Mouse (Mus musculus) heart, embryonic 12.5 days (tissue): ENCODE measurements around the gene Prnd. TPM values are rescaled to one million over a fixed set of nuclear protein-coding genes. Genes with fewer than 3 reads are reported as not detected.

Source experiments
- ATAC-seq: fragments of 200-750 bp; cut with Nextera tagmentation; 2 replicates; pipeline ENCODE4 v1.8.0; 2017; ENCODE audit warnings: moderate TSS enrichment, moderate library complexity; ENCODE audit not compliant: insufficient number of reproducible peaks, low FRiP score
- H3K27ac ChIP-seq: fragments of 300-500 bp; sonication (generic); 2 replicates; pipeline ENCODE4 v1.5.1; 2016; ENCODE audit warnings: mild to moderate bottlenecking, moderate library complexity; ENCODE audit not compliant: poor library complexity, severe bottlenecking
- H3K27me3 ChIP-seq: fragments of 300-500 bp; sonication (generic); replicated peaks from 2 replicates; pipeline ENCODE4 v1.6.1; 2016; ENCODE audit warnings: mild to moderate bottlenecking, moderate library complexity
- H3K36me3 ChIP-seq: fragments of 300-500 bp; sonication (generic); 2 replicates; pipeline ENCODE4 v1.6.1; 2016; ENCODE audit warnings: mild to moderate bottlenecking, moderate library complexity
- H3K4me1 ChIP-seq: fragments of 300-500 bp; sonication (generic); replicated peaks from 2 replicates; pipeline ENCODE4 v1.6.1; 2016; ENCODE audit warnings: mild to moderate bottlenecking
- H3K4me2 ChIP-seq: fragments of 300-500 bp; sonication (generic); 2 replicates; pipeline ENCODE4 v1.6.1; 2016; ENCODE audit warnings: mild to moderate bottlenecking, moderate library complexity
- H3K4me3 ChIP-seq: fragments of 300-500 bp; sonication (generic); 2 replicates; pipeline ENCODE4 v1.5.1; 2016; ENCODE audit warnings: mild to moderate bottlenecking
- H3K9ac ChIP-seq: fragments of 300-500 bp; sonication (generic); 2 replicates; pipeline ENCODE4 v1.6.1; 2016; ENCODE audit warnings: mild to moderate bottlenecking, moderate library complexity
- H3K9me3 ChIP-seq: fragments of 300-500 bp; sonication (generic); replicated peaks from 2 replicates; pipeline ENCODE4 v1.6.1; 2016; ENCODE audit warnings: mild to moderate bottlenecking, moderate library complexity
- WGBS: fragments of 180-500 bp; shearing (Covaris S2); methylation state at CpG from one replicate; pipeline ENCODE4 v1.1.7; 2016; 5-methylcytosine and 5-hydroxymethylcytosine counted together
- polyA plus RNA-seq: library from polyadenylated mRNA; unstranded; fragments of >200 nt; fragmentation: Nextera tagmentation; extraction: Ambion mirVana; gene quantifications from 2 replicates; pipeline ENCODE4 v1.2.1, GENCODE M21; 2016

Prnd gene
- 5.4 and 6.2 TPM in 2 replicates for polyA plus RNA-seq

- Histone ChIP-seq H3K36me3 (no peaks in the 10 kb centered on the region), H3K27ac (no peak within 1 kb of the TSS), H3K4me3 (no peak within 1 kb of the TSS), H3K9ac (peak within 1 kb of the TSS; percentile 33; the same call in 1 of the 2 replicates), H3K4me2 (peak within 1 kb of the TSS; percentile 49), H3K4me1 (peaks cover 27% of the 10 kb centered on the region), H3K9me3 (no peaks in the 10 kb centered on the region), H3K27me3 (peaks cover 23% of the 10 kb centered on the region)
- WGBS: 5% methylated on average over 11 of the region's 11 CpGs
- no peak for ATAC-seq
Measured at GRCm38 (mm10) chr2:131950598-131951095, at the start of gene Prnd. Gene Prnd (plus strand): TSS chr2:131950861.

DNA sequence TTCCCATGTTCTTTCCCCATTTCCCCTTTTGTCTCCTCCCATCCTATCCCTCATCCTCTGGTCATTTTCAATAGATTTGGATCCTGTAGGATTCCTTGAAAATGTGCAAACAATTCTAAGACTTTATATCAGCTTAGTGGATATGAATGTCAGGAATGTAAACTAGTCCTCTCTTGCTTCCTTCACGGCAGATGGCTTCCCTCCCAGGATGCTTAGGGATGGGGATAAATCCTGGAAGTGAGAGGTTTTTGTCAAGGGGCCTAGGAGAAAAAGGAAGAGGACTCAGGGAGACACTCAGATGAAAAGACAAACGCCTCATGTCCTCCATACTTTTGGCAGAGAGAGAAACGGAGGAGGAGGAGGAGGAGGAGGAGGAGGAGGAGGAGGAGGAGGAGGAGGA lies 48.2 kb upstream of the Prnd start:
- peak overlapping the region; percentile 93 for H3K27ac ChIP-seq
- H3K9me3 ChIP-seq: no peaks in the 10 kb centered on the region
- no peaks in the 10 kb centered on the region for H3K36me3 ChIP-seq
- H3K27me3 ChIP-seq: no peaks in the 10 kb centered on the region
- H3K4me3 ChIP-seq: no peak overlapping the region
- peak overlapping the region; percentile 32 for H3K4me2 ChIP-seq
- 9% methylated on average over 3 of the region's 3 CpGs for WGBS
- peaks cover 28% of the 10 kb centered on the region for H3K4me1 ChIP-seq
- ATAC-seq: no peak
- H3K9ac ChIP-seq: no peak overlapping the region; the same call in 1 of the 2 replicates

- H3K27ac ChIP-seq: peak overlapping the region; percentile 93
- H3K4me1 ChIP-seq: peaks cover 28% of the 10 kb centered on the region
- H3K36me3 ChIP-seq: no peaks in the 10 kb centered on the region
- peak overlapping the region; percentile 4; the same call in 1 of the 2 replicates for H3K9ac ChIP-seq
- H3K4me3 ChIP-seq: no peak overlapping the region
- peak overlapping the region; percentile 32 for H3K4me2 ChIP-seq
- H3K27me3 ChIP-seq: no peaks in the 10 kb centered on the region
- peak; percentile 86 for ATAC-seq
- no peaks in the 10 kb centered on the region for H3K9me3 ChIP-seq
- 11% methylated on average over 8 of the region's 8 CpGs for WGBS
Measured at GRCm38 (mm10) chr2:131902867-131903266, 47.8 kb upstream of the Prnd start.

- H3K27ac ChIP-seq: no peak overlapping the region
- WGBS: 2% methylated on average over 5 of the region's 5 CpGs
- no peak overlapping the region for H3K9ac ChIP-seq
- no peak overlapping the region for H3K4me2 ChIP-seq
- no peaks in the 10 kb centered on the region for H3K9me3 ChIP-seq
- H3K4me3 ChIP-seq: no peak overlapping the region
- ATAC-seq: no peak
- H3K27me3 ChIP-seq: no peaks in the 10 kb centered on the region
- H3K4me1 ChIP-seq: peaks cover 32% of the 10 kb centered on the region
- H3K36me3 ChIP-seq: no peaks in the 10 kb centered on the region
Measured at GRCm38 (mm10) chr2:131905025-131905424, 45.6 kb upstream of the Prnd start.

GRCm38 (mm10) chr2:131905776-131906175 lies 44.9 kb upstream of the Prnd start:
- Histone ChIP-seq H3K9me3 (no peaks in the 10 kb centered on the region), H3K36me3 (no peaks in the 10 kb centered on the region), H3K4me3 (no peak overlapping the region), H3K27ac (no peak overlapping the region), H3K9ac (no peak overlapping the region), H3K27me3 (no peaks in the 10 kb centered on the region), H3K4me2 (no peak overlapping the region), H3K4me1 (peaks cover 34% of the 10 kb centered on the region)
- WGBS: 61% methylated on average over 6 of the region's 6 CpGs
- no peak for ATAC-seq

DNA sequence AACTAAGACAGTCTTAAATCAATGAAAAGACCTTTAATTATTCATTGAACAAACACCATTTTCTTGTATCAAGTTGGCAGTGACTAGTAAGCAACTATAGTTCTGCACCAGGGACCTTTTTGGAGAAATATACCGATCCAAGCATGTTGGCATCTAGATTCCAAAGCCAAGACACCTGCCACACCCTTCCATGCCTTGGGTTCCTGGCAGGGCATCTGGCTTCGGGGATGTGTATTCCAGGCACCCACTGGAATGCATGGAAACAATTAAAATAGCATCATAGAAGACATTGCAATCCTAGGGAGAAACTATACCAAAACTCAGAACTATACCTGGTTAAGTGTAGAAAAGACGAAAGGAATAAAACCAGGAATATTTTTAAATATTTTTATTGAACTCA lies 44.4 kb upstream of the Prnd start:
- Histone ChIP-seq H3K4me3 (no peak overlapping the region), H3K4me2 (no peak overlapping the region), H3K4me1 (peaks cover 37% of the 10 kb centered on the region), H3K27ac (no peak overlapping the region), H3K9ac (no peak overlapping the region), H3K27me3 (no peaks in the 10 kb centered on the region), H3K9me3 (no peaks in the 10 kb centered on the region), H3K36me3 (no peaks in the 10 kb centered on the region)
- 84% methylated on average over 3 of the region's 3 CpGs for WGBS
- no peak for ATAC-seq

GRCm38 (mm10) chr2:131906846-131907245 lies 43.8 kb upstream of the Prnd start:
- Histone ChIP-seq H3K4me1 (peaks cover 41% of the 10 kb centered on the region), H3K9ac (no peak overlapping the region), H3K27ac (no peak overlapping the region), H3K4me3 (no peak overlapping the region), H3K4me2 (no peak overlapping the region), H3K27me3 (no peaks in the 10 kb centered on the region), H3K9me3 (no peaks in the 10 kb centered on the region), H3K36me3 (no peaks in the 10 kb centered on the region)
- WGBS: 77% methylated on average over 1 of the region's 1 CpGs
- ATAC-seq: no peak

DNA sequence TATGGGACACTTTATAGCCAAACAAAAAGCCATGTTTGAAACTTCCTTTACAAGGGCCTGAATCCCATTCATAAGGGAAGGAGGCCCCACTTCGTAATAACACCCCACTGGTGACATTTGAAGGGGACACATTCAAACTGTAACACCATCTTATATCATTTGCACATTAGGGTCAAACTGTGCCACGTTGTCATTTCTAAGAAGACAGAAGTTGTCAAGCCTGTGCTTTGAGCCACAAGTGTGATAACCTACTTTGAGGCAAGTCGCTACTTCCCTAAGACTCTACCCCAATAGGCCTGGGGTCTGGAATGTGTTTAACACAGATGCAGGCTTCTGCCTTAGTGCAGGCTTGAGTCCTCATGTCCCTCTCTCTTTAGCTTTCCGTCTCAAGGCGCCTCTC lies 43.4 kb upstream of the Prnd start:
- Histone ChIP-seq H3K4me1 (peaks cover 41% of the 10 kb centered on the region), H3K4me3 (no peak overlapping the region)

GRCm38 (mm10) chr2:131908351-131908861 lies 42.3 kb upstream of the Prnd start:
- Histone ChIP-seq H3K4me1 (peaks cover 33% of the 10 kb centered on the region), H3K27ac (no peak overlapping the region), H3K27me3 (no peaks in the 10 kb centered on the region), H3K36me3 (no peaks in the 10 kb centered on the region), H3K4me3 (no peak overlapping the region), H3K4me2 (no peak overlapping the region), H3K9me3 (no peaks in the 10 kb centered on the region), H3K9ac (no peak overlapping the region)
- 84% methylated on average over 7 of the region's 7 CpGs for WGBS
- no peak for ATAC-seq

More for the DNA sequence above, 43.4 kb upstream of the Prnd start:
- H3K27me3 ChIP-seq: no peaks in the 10 kb centered on the region
- no peak overlapping the region for H3K9ac ChIP-seq
- no peaks in the 10 kb centered on the region for H3K9me3 ChIP-seq
- 69% methylated on average over 5 of the region's 5 CpGs for WGBS
- no peaks in the 10 kb centered on the region for H3K36me3 ChIP-seq
- no peak for ATAC-seq
- H3K4me2 ChIP-seq: no peak overlapping the region
- H3K27ac ChIP-seq: no peak overlapping the region

- Histone ChIP-seq H3K4me3 (no peak overlapping the region), H3K36me3 (no peaks in the 10 kb centered on the region), H3K4me2 (no peak overlapping the region), H3K9me3 (no peaks in the 10 kb centered on the region), H3K27me3 (no peaks in the 10 kb centered on the region), H3K9ac (no peak overlapping the region), H3K27ac (no peak overlapping the region), H3K4me1 (peaks cover 30% of the 10 kb centered on the region)
- no peak for ATAC-seq
- 86% methylated on average over 1 of the region's 1 CpGs for WGBS
Measured at GRCm38 (mm10) chr2:131908906-131909305, 41.8 kb upstream of the Prnd start.

GRCm38 (mm10) chr2:131909683-131910572 lies 40.7 kb upstream of the Prnd start, which contains the start of the genes Prnp and Prn:
Gene Prnp (plus strand): TSS chr2:131909928.
Gene Prn (plus strand): TSS chr2:131909957.
- no peaks in the 10 kb centered on the region for H3K36me3 ChIP-seq
- H3K9me3 ChIP-seq: no peaks in the 10 kb centered on the region
- peak; percentile 94 for ATAC-seq
- H3K4me3 ChIP-seq: peak within 1 kb of the TSS; percentile 65
- peak within 1 kb of the TSS; percentile 67 for H3K4me2 ChIP-seq
- H3K9ac ChIP-seq: peak within 1 kb of the TSS; percentile 80
- WGBS: 5% methylated on average over 51 of the region's 52 CpGs
- H3K27me3 ChIP-seq: no peaks in the 10 kb centered on the region
- H3K4me1 ChIP-seq: peaks cover 20% of the 10 kb centered on the region
- H3K27ac ChIP-seq: peak within 1 kb of the TSS; percentile 77
